Mouse (Mus musculus): ENCODE results near the gene Casd1.
"Not testable (repeated sequence)": the region's sequence is repeated elsewhere in the genome, so short reads cannot be mapped to it uniquely, and the experiment has no call there.

Casd1 gene

GRCm38 (mm10) chr6:4610216-4610896, 9.7 kb downstream of the Casd1 start:
- in situ Hi-C loops (cut with MboI; ENCODE audit: unreplicated experiment in 2 of 2) = loop anchor here in 1 of 2 experiments (25.0 kb wide), 1 partner anchor 523 kb away; the partner anchor contains the start of gene Bet1

GRCm38 (mm10) chr6:4611853-4612252, 11.2 kb downstream of the Casd1 start:
- in situ Hi-C loops (cut with MboI; ENCODE audit: unreplicated experiment in 2 of 2) = loop anchor here in 1 of 2 experiments (25.0 kb wide), 1 partner anchor 525 kb away; the partner anchor contains the start of gene Bet1

GRCm38 (mm10) chr6:4612431-4612830, 11.8 kb downstream of the Casd1 start:
- in situ Hi-C loops (cut with MboI; ENCODE audit: unreplicated experiment in 2 of 2) = loop anchor here in 1 of 2 experiments (25.0 kb wide), 1 partner anchor 525 kb away; the partner anchor contains the start of gene Bet1

- in situ Hi-C loops (cut with MboI; ENCODE audit: unreplicated experiment in 2 of 2) = loop anchor here in 1 of 2 experiments (25.0 kb wide), 1 partner anchor 531 kb away; the partner anchor contains the start of gene Bet1
These were observed 17.3 kb downstream of the Casd1 start for GRCm38 (mm10) chr6:4617911-4618310.

- in situ Hi-C loops (cut with MboI; ENCODE audit: unreplicated experiment in 2 of 2) = no loop called here
These were observed 30.8 kb downstream of the Casd1 start for GRCm38 (mm10) chr6:4631464-4631863.

GRCm38 (mm10) chr6:4633189-4633588, 32.5 kb downstream of the Casd1 start:
- in situ Hi-C loops (cut with MboI; ENCODE audit: unreplicated experiment in 2 of 2) = no loop called here

GRCm38 (mm10) chr6:4634804-4635203, 34.2 kb downstream of the Casd1 start:
- in situ Hi-C loops (cut with MboI; ENCODE audit: unreplicated experiment in 2 of 2) = no loop called here

- in situ Hi-C loops (cut with MboI; ENCODE audit: unreplicated experiment in 2 of 2) = no loop called here
These were observed 41.4 kb downstream of the Casd1 start for GRCm38 (mm10) chr6:4642068-4642467.

- in situ Hi-C loops (cut with MboI; ENCODE audit: unreplicated experiment in 2 of 2) = no loop called here
These were observed 46.7 kb downstream of the Casd1 start for GRCm38 (mm10) chr6:4647351-4647750.

GRCm38 (mm10) chr6:4652596-4653134, 52.0 kb downstream of the Casd1 start:
- in situ Hi-C loops (cut with MboI; ENCODE audit: unreplicated experiment in 2 of 2) = no loop called here

- in situ Hi-C loops (cut with MboI; ENCODE audit: unreplicated experiment in 2 of 2) = not testable (repeated sequence)
These were observed 53.1 kb downstream of the Casd1 start for GRCm38 (mm10) chr6:4653741-4654140.

GRCm38 (mm10) chr6:4655466-4655865, 54.8 kb downstream of the Casd1 start:
- in situ Hi-C loops (cut with MboI; ENCODE audit: unreplicated experiment in 2 of 2) = no loop called here

- in situ Hi-C loops (cut with MboI; ENCODE audit: unreplicated experiment in 2 of 2) = no loop called here
These were observed 55.3 kb downstream of the Casd1 start for GRCm38 (mm10) chr6:4655924-4656323.

GRCm38 (mm10) chr6:4658861-4659260, 58.2 kb downstream of the Casd1 start:
- in situ Hi-C loops (cut with MboI; ENCODE audit: unreplicated experiment in 2 of 2) = no loop called here

- in situ Hi-C loops (cut with MboI; ENCODE audit: unreplicated experiment in 2 of 2) = no loop called here
These were observed 62.9 kb downstream of the Casd1 start for GRCm38 (mm10) chr6:4663516-4663915.

- in situ Hi-C loops (cut with MboI; ENCODE audit: unreplicated experiment in 2 of 2) = no loop called here
These were observed 63.7 kb downstream of the Casd1 start for GRCm38 (mm10) chr6:4664313-4664712.

- in situ Hi-C loops (cut with MboI; ENCODE audit: unreplicated experiment in 2 of 2) = no loop called here
These were observed 64.5 kb downstream of the Casd1 start for GRCm38 (mm10) chr6:4665154-4665553.

GRCm38 (mm10) chr6:4677356-4677761, 76.7 kb downstream of the Casd1 start:
- in situ Hi-C loops (cut with MboI; ENCODE audit: unreplicated experiment in 2 of 2) = no loop called here

- in situ Hi-C loops (cut with MboI; ENCODE audit: unreplicated experiment in 2 of 2) = no loop called here
These were observed 79.3 kb downstream of the Casd1 start for GRCm38 (mm10) chr6:4679981-4680380.

- in situ Hi-C loops (cut with MboI; ENCODE audit: unreplicated experiment in 2 of 2) = no loop called here
These were observed 79.9 kb downstream of the Casd1 start for GRCm38 (mm10) chr6:4680576-4680975.

GRCm38 (mm10) chr6:4684706-4685340, 84.2 kb downstream of the Casd1 start:
- in situ Hi-C loops (cut with MboI; ENCODE audit: unreplicated experiment in 2 of 2) = no loop called here

GRCm38 (mm10) chr6:4690438-4690837, 89.8 kb downstream of the Casd1 start:
- in situ Hi-C loops (cut with MboI; ENCODE audit: unreplicated experiment in 2 of 2) = no loop called here

All from v-Abl transformed pro-B cells (cell line).